Mouse (Mus musculus): ENCODE data around the gene Mrpl52. TPM values are rescaled to one million over a fixed set of nuclear protein-coding genes. Genes with fewer than 3 reads are reported as not detected.

Gene Mrpl52
- polyA plus RNA-seq (2012; rRNA removed) = 261 and 274 TPM in 2 replicates

GRCm38 (mm10) chr14:54426689-54427398 lies at the start of gene Mrpl52:
TSS of gene Mrpl52 (plus strand) at chr14:54426909.

GRCm38 (mm10) chr14:54417623-54418081 lies 9.1 kb upstream of the Mrpl52 start, which contains the start of gene Slc7a7:
TSS of gene Slc7a7 (minus strand) at chr14:54417780.

GRCm38 (mm10) chr14:54431334-54432077 lies 4.8 kb downstream of the Mrpl52 start, which contains the start of gene Mmp14:
TSS of gene Mmp14 (plus strand) at chr14:54431612.

GRCm38 (mm10) chr14:54463959-54464292 lies 37.2 kb downstream of the Mrpl52 start, which contains the start of gene Lrp10:
TSS of gene Lrp10 (plus strand) at chr14:54464137.

GRCm38 (mm10) chr14:54475941-54476844 lies 49.5 kb downstream of the Mrpl52 start, which contains the start of gene Rem2:
TSS of gene Rem2 (plus strand) at chr14:54476100.

Other genes with a start within 250 kb of the Mrpl52 start
- 231 and 238 TPM in 2 replicates for gene Dad1, start 172.8 kb upstream of the Mrpl52 start, polyA plus RNA-seq (2012; rRNA removed)
- gene Abhd4, start 172.7 kb upstream of the Mrpl52 start, polyA plus RNA-seq (2012; rRNA removed) = 20.1 and 22.3 TPM in 2 replicates
- gene Olfr49, start 142.0 kb upstream of the Mrpl52 start, polyA plus RNA-seq (2012; rRNA removed) = 0.01 TPM in 1 of 2 replicates, not detected in the other
- 83.9 and 86.0 TPM in 2 replicates for gene Oxa1l, start 66.1 kb upstream of the Mrpl52 start, polyA plus RNA-seq (2012; rRNA removed)
- gene Slc7a7, start 9.1 kb upstream of the Mrpl52 start, polyA plus RNA-seq (2012; rRNA removed) = 3.2 and 4.4 TPM in 2 replicates
- gene Mmp14, start 4.7 kb downstream of the Mrpl52 start, polyA plus RNA-seq (2012; rRNA removed) = 52.9 and 57.1 TPM in 2 replicates
- gene Lrp10, start 37.2 kb downstream of the Mrpl52 start, polyA plus RNA-seq (2012; rRNA removed) = 29.7 and 31.7 TPM in 2 replicates
- gene Rem2, start 49.2 kb downstream of the Mrpl52 start, polyA plus RNA-seq (2012; rRNA removed) = 17.0 and 19.6 TPM in 2 replicates
- 92.5 and 93.8 TPM in 2 replicates for gene Prmt5, start 90.6 kb downstream of the Mrpl52 start, polyA plus RNA-seq (2012; rRNA removed)
- 13.7 and 14.3 TPM in 2 replicates for gene Haus4, start 127.7 kb downstream of the Mrpl52 start, polyA plus RNA-seq (2012; rRNA removed)
- 5.5 and 6.2 TPM in 2 replicates for gene Ajuba, start 150.6 kb downstream of the Mrpl52 start, polyA plus RNA-seq (2012; rRNA removed)
- gene 4931414P19Rik, start 179.1 kb downstream of the Mrpl52 start, polyA plus RNA-seq (2012; rRNA removed) = 8.3 TPM in 2 replicates
- 248 and 267 TPM in 2 replicates for gene Psmb5, start 191.1 kb downstream of the Mrpl52 start, polyA plus RNA-seq (2012; rRNA removed)
- 0.04 and 0.06 TPM in 2 replicates for gene Psmb11, start 194.5 kb downstream of the Mrpl52 start, polyA plus RNA-seq (2012; rRNA removed)
- not detected in 2 replicates for gene Gm17606, start 214.0 kb downstream of the Mrpl52 start, polyA plus RNA-seq (2012; rRNA removed)
- 39.6 and 45.5 TPM in 2 replicates for gene Cdh24, start 214.5 kb downstream of the Mrpl52 start, polyA plus RNA-seq (2012; rRNA removed)